Mouse (Mus musculus) spleen, postnatal 0 days (tissue): Measurements from ENCODE around the gene Olfr592. TPM values are rescaled to one million over a fixed set of nuclear protein-coding genes. Genes with fewer than 3 reads are reported as not detected.

Source experiments
- polyA plus RNA-seq: library from polyadenylated mRNA; unstranded; fragments of >200 nt; fragmentation: Nextera tagmentation; extraction: Ambion mirVana; gene quantifications from 2 replicates; pipeline ENCODE4 v1.2.1, GENCODE M21; 2015

Olfr592 gene
- not detected in 2 replicates for polyA plus RNA-seq

DNA sequence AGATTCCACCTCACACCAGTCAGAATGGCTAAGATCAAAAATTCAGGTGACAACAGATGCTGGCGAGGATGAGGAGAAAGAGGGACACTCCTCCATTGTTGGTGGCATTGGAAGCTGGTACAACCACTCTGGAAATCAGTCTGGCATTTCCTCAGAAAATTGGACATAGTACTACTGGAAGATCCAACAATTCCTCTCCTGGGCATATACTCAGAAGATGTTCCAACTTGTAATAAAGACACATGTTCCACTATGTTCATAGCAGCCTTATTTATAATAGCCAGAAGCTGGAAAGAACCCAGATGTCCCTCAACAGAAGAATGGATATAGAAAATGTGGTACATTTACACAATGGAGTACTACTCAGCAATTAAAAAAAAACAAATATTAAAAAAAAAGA lies at the start of gene Olfr592:
TSS of gene Olfr592 (plus strand) at position 301 of the 400 bp plus-strand sequence.

DNA sequence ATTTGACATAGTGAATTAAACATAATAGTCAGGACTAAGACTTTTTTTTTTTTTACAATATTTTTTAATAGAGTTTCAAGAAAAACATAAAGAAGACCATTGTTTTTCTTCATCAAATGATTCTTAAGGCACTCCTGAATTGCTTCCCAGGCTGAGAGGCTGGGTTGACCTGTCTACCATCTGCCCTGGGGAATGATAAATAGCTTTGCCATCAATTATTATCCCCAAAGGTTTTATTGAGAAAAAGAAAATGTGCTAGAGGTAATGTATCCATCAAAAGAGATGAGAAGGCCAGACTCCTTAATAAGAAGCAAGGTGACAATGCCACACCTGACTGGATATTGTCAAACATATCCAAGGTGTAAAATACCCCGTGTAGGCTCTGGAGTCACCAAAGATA lies 44.0 kb upstream of the Olfr592 start, which contains the start of gene Olfr588-ps1:
TSS of gene Olfr588-ps1 (plus strand) at position 301 of the 400 bp plus-strand sequence.

DNA sequence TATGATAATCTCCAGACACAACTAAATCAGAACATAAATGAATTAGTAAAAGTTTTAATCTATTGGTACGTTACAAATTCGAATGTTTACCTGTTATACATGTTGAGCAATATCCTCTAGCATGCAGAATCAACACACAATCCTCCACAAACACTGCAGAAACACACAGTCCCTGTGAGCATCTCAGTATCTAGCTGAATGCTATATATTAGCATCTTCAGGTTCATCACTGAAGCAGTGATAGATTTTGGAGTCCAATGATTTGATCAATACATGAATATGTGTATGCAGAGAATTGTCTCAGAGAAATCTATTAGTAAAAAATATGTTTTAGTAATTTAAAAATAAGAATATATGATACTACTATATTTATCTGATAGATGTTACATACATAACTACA lies 28.3 kb upstream of the Olfr592 start, which contains the start of gene Olfr589:
TSS of gene Olfr589 (minus strand) at position 101 of the 400 bp plus-strand sequence.

DNA sequence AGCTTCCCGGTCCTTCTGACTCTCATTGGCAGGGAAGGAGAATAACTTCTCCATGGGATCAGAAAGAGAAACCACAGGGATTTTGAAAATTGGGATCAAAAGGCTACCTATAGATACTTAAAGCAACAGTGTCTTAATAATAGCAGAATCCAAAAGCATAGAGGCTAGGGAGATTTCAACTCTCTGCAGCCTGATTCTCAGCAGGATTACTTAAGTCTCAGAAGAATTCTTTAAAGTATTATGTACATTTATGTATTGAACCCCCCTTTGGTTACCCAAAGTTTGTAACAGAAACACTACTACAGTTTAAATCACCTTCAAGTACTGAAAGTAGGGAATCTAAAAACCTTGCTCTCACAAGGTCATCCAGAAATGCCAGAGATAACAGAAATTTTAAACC lies 6.4 kb upstream of the Olfr592 start, which contains the start of gene Olfr591:
TSS of gene Olfr591 (minus strand) at position 101 of the 400 bp plus-strand sequence.

DNA sequence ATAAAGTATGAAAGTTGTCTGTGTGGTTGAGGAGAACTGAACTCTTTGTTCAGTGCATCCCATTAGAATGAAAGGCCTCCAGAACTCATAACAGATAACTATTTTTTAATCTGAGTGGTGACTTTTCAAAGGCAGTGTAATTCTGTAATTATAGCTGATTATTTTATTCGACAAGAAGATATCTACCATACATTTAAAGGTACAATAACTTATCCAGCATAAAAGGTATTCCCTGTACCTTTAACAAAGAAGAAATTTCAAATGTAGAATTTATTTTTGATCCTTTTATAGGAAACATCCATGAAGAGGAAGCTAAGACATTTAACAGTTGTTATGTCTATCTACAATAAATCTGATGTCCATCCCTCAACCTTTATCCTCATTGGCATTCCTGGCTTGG lies 27.0 kb downstream of the Olfr592 start, which contains the start of gene Olfr593:
TSS of gene Olfr593 (plus strand) at position 301 of the 400 bp plus-strand sequence.

DNA sequence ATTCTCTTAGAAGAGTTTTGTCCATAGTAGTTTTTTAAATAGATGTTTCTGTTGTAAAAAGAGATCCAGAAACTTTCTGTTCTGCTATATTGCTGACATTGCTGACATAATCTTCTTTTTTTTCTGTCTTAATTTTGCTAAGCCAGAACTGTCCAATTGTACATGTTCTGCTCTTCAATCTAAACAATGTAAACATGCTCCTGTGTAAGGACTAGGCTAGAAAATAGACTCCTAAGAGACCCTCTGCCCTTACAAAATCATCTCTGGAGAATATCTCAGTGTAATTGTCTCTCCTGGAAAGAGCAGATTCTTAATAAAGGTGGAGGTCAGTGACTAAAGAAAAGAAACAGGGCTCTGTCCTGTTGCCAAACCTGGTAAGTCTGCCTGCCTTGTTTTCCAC lies 32.1 kb downstream of the Olfr592 start, which contains the start of gene Olfr594:
TSS of gene Olfr594 (plus strand) at position 301 of the 400 bp plus-strand sequence.

Other genes with a start within 250 kb of the Olfr592 start
- not detected in 2 replicates for gene Olfr573-ps1, start 242.2 kb upstream of the Olfr592 start, polyA plus RNA-seq
- not detected in 2 replicates for gene Olfr574, start 236.3 kb upstream of the Olfr592 start, polyA plus RNA-seq
- gene Olfr575, start 226.0 kb upstream of the Olfr592 start, polyA plus RNA-seq = not detected in 2 replicates
- not detected in 2 replicates for gene Olfr576, start 222.1 kb upstream of the Olfr592 start, polyA plus RNA-seq
- not detected in 2 replicates for gene Olfr577, start 208.9 kb upstream of the Olfr592 start, polyA plus RNA-seq
- gene Olfr578, start 195.5 kb upstream of the Olfr592 start, polyA plus RNA-seq = not detected in 2 replicates
- not detected in 2 replicates for gene Olfr582, start 146.8 kb upstream of the Olfr592 start, polyA plus RNA-seq
- gene Olfr583, start 133.5 kb upstream of the Olfr592 start, polyA plus RNA-seq = not detected in 2 replicates
- not detected in 2 replicates for gene Olfr584, start 102.9 kb upstream of the Olfr592 start, polyA plus RNA-seq
- gene Olfr585, start 87.1 kb upstream of the Olfr592 start, polyA plus RNA-seq = not detected in 2 replicates
- not detected in 2 replicates for gene Olfr586, start 59.2 kb upstream of the Olfr592 start, polyA plus RNA-seq
- gene Olfr588-ps1, start 43.9 kb upstream of the Olfr592 start, polyA plus RNA-seq = not detected in 2 replicates
- not detected in 2 replicates for gene Olfr589, start 28.4 kb upstream of the Olfr592 start, polyA plus RNA-seq
- not detected in 2 replicates for gene Olfr591, start 6.5 kb upstream of the Olfr592 start, polyA plus RNA-seq
- gene Olfr593, start 27.1 kb downstream of the Olfr592 start, polyA plus RNA-seq = not detected in 2 replicates
- not detected in 2 replicates for gene Olfr594, start 32.2 kb downstream of the Olfr592 start, polyA plus RNA-seq
- gene Usp17ld, start 67.7 kb downstream of the Olfr592 start, polyA plus RNA-seq = not detected in 2 replicates
- not detected in 2 replicates for gene Olfr596, start 120.8 kb downstream of the Olfr592 start, polyA plus RNA-seq
- not detected in 2 replicates for gene Olfr597, start 131.5 kb downstream of the Olfr592 start, polyA plus RNA-seq
- not detected in 2 replicates for gene Olfr598, start 138.8 kb downstream of the Olfr592 start, polyA plus RNA-seq
- gene Olfr599, start 151.1 kb downstream of the Olfr592 start, polyA plus RNA-seq = not detected in 2 replicates
- gene Olfr600, start 164.9 kb downstream of the Olfr592 start, polyA plus RNA-seq = not detected in 2 replicates
- not detected in 2 replicates for gene Olfr601, start 177.9 kb downstream of the Olfr592 start, polyA plus RNA-seq
- not detected in 2 replicates for gene Olfr603, start 201.4 kb downstream of the Olfr592 start, polyA plus RNA-seq
- not detected in 2 replicates for gene Usp17lc, start 230.3 kb downstream of the Olfr592 start, polyA plus RNA-seq